Mouse (Mus musculus): ENCODE data around the gene Tor4a.
A peak's percentile ranks its signal among the peaks of the same experiment; 100 is the strongest.

Tor4a gene

DNA sequence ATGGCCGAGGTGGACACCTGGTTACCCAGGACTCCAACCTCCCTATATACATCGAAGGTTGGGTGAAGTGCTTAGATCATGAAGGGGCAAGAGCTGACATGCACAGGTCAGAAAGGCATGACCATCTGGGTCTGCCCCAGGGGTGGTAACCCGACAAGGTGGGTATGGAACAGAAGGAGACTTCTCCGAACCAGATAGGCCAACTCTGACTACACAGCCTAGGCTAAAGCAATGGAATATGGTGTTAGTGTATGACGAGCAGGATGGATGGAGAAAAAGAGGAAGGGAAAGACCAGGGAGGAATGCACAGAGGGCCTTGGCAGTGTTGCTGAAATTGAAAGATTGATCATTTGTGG, 10.1 kb downstream of the Tor4a start:
- no peak for DNase-seq (ENCODE audit: low spot score)

DNA sequence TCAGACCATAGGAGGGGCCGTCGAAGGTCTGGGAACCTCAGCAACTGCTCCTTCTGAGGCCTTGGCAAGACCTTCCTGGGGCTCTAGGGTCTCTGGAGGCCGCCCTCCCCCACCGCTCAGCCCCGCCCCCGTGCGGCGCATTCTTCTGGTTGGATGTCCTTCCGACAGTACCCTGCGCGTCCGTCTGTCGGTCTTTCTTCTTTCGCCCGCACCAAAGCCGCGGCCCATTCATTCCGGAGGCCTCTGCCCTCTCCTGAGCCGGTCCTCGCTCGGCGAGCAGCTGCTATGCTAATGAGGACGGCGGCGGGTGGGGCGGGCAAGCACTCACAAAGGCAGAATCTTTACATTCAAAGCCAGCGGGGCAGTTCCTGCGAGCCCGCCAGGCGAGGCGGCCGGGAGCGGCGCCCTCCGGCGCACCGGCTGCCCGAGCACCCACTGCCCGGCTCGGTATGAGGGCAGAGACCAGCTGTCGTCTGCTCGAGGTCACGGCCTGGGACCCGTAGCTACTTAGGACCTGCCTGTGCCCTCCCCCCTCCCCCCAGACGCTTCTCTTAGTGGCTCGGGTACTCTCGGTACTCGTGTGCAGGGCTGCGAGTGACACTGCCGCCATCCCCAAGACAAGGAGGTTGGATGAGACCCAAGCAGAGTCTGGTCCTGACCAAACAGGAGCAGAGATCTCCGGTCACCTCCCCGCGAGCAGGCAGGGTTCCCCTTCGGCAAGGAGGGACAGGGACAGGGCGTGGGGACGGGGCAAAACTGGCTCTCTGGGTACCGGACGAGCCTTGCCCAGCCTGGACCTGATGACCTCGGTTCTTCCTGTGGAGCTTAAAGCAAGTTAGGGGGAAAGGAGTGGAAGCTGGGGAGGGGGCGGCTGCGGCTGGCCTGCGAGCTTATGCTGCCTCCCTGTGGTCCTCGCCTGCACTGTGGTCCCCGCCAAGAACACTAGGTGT, 10.8 kb downstream of the Tor4a start:
- DNase-seq (ENCODE audit: low spot score), result no peak

DNA sequence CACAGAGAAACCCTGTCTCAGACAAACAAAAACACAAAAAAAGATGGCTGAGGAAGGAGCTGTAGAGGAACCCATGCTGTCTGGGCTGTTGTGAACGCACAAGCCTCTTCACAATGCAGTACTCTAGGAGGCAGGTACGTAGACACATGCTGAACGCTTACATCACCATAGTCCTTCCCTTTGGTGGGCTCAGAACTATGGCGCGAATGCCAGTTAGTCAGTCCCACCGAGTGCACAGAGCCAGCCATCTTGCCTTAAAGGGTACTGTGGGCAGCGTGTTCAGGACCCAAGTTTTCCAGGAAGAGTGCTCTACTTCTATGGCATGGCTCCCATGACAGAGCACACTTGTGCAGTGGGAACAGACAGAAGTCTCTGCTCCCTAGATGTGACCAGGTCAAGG, 12.2 kb downstream of the Tor4a start:
- no peak for DNase-seq (ENCODE audit: low spot score)

DNA sequence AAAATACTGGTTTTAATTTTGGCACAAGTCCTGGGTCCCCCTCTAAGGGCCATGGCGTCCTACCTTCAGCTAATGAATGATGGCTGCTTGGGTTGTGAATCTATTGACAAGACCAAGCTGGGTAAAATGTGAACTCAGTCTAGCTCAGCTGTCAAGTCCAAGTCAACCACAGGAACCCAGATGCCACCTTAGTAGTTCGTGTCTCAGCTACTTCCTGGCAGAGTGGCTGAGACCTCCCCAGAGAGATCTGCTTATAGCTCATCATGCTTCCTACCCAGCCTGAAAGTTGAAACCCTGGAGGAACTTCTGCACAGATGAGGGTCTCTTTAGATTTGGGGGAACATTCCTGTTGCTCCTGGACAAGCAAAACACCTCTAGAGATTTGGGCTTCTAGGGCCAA, 13.3 kb downstream of the Tor4a start:
- DNase-seq (ENCODE audit: low spot score), result no peak

DNA sequence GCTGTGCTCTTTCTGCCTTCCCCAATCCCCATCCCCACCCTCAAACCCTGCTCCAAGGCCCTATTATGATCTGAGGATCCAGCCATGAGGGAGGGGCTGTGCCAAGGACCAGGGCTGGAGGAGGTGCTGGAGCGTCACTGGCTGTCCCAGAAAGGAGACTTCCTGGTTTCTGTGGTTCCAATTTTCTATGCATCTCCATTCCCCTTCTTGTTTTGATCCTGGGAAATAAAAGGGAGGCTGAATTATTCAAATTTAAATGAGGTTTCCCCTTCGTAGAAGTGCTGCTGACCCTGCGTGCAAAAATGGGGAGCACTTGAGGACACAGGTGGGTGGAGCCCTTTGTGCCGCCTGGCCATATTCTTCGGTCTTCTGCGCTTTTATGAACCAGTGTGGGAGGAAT, 14.0 kb downstream of the Tor4a start:
- no peak for DNase-seq (ENCODE audit: low spot score)

DNA sequence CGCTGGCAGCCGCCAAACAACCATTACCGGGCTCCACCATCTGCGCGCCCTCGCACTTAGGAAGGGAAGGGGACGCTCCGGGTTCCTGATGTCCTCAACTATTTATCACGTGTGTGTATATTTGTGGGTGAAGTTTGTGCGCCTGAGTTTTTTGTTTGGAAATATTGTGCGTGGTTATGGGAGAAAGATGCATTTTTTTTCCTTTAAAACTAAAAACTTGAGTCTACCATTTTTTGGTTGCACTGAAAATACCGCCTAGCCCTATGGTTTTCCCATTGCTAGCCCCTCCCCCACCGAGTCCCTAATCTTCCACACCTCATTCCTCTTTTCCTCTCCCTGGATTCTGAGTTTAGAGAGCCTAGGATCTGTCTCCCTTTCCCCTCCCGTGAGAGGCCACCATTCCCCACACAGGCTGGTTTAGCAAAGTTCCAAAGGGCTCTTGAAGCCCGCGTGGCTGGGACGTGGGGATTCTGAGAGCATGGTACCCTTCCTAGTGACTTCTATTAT, 14.7 kb downstream of the Tor4a start:
- DNase-seq (ENCODE audit: low spot score), result no peak

DNA sequence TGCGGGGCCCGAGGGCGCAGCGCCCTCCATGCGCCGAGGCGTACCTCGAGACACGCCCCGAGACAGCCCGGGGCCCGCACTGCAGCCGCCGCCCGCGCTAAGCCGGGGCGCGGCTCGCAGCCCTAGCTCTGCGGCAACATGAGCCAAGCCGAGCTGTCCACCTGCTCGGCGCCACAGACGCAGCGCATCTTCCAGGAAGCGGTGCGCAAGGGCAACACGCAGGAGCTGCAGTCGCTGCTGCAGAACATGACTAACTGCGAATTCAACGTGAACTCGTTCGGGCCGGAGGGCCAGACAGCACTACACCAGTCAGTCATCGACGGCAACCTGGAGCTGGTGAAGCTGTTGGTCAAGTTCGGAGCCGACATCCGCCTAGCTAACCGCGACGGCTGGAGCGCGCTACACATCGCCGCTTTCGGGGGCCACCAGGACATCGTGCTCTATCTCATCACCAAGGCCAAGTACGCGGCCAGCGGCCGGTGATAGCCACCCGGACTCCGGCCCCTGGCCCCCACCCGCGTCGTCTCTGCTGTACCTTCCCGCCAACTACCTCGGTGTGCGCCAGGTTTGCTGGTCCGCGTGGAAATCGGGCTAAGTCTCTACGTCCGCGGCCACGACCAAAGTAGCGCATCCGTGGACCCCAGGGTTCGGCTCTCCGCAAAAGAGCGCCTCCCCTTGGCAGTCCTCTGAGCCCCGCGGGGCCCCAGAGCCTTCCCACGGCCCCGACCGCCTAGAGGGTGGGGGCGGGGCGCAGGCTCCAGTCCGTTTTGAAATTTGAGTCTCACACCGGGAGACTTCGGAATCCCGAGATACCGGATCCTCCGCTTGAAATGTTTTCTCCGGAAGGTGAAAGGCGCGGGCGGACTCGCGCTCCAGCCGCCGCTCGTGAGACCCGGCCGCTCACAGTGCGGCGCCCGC, 15.5 kb downstream of the Tor4a start:
- DNase-seq (ENCODE audit: low spot score), result no peak

DNA sequence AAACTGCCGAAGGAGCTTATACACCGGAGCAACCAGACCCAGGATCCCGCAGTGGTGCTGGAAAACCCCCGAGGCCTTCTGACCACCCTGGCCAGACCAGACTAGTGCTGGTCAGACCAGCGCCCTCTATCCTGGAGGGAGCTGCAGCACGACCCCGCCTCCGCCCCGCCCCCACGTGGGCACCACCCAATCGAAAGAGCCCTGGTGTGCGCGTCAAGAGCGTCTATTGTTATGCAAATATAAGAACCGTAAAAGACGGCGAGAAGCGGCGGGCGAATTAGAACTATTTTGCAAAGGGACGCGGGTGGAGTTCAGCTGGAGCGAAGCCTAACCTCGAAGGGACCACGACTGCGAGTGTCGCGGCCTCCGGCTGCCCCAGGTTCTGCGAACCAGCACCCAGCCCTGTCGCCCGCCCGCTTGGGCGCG, 16.2 kb downstream of the Tor4a start, which contains the start of gene Nrarp:
Gene Nrarp (plus strand): TSS at position 281 of the 426 bp plus-strand sequence.
- peak; percentile 96 for DNase-seq (ENCODE audit: low spot score)

DNA sequence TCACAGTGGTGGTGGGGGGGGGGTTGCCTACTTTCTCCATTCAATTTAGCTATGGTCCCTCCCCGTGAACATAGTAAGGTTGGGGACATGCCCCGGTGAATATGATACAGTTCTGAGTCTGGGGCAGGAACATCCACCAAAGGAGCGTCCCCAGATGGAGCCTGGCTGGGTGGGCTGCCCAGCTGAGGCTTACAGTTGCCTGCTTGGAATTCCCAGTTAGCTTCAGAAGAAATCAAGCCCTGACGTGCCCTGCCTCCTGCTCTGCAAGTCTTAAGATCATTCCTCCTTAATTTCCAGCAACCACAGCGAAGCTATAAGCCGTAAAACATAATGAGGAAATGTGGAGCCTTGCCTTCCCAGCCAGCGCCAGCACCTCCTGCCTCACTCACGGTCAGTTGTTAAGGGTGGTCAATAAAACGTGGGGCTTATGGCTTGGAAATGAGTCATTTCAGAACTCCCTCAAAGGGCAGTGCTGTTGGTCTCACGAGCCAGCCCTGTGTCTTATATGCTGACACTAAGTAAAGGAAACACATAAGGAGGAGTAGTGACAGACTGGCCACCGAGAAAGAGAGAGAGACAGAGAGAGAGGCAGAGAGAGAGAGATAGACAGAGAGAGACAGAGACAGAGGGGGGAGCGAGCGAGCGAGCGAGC, 17.0 kb downstream of the Tor4a start:
- no peak for DNase-seq (ENCODE audit: low spot score)

DNA sequence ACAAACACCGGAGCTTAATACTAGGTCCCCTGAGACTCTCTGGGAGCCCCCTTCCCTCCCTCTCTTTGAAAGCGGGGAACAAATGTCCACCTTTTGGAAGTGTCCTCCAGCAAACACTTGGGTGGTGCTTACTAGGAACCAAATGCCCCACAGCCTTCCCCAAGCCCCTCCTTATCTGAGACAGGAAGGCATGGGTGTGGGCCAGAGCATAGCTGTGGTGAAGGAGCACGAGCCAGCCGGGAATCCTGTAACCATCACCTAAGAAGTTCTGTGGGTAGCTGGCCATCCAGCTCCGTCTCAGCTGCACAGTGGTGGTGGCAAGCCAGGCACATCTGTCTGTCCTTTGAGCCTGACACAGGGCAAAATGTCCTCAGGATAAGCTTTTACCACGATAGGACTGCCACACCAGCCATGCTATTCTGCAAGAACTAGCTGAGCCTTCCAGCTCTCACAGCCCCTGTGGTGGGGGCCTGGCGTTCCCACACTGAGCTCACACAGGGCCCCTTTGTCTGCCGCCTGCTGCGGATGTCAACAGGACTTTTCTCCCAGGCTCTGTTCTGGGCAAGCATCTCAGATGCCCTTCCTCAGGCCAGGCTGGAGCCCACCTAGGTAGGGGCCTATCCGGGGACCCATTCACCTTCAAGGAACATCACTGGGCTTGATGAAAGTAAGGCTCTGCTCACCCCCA, 18.3 kb downstream of the Tor4a start:
- DNase-seq (ENCODE audit: low spot score), result no peak

DNA sequence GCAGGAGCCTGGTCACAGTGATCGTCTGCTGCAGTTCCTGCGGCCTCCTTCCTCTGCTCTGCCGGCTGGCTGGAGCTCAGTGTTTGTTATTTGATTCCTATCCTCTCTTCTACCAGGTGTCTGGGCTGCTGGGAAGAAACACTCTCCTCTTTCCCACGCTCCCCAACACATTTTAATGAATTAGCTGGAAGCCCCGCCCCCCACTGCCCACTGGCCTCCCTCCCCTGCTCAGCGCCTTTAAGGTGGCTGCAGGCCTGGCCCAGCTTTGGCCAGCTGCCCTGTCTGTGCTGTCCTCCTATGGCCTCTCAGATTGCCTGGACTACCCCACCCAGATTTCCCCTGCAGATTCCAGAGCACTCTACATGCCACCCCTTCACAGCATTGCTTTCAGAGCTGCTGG, 19.0 kb downstream of the Tor4a start:
- DNase-seq (ENCODE audit: low spot score), result no peak

DNA sequence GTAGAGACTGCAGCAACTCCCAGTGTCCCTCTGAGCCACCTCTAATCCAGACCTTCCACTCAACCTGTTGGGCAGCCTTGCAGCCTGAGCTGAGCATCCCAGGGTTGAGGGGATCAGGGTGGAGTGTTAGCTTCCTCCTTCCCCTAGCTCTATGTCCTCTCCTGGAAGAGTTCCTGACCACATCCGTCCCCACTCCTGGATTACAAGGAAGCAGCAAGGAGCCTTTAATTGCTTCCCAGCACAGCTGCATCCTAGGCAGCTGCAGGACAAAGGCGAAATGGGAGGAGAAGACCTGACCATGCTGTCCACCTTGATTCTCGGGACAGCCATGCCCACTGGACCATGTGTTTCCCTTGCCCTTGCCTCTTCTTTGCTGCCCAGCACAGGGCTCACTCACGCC, 19.6 kb downstream of the Tor4a start:
- DNase-seq (ENCODE audit: low spot score), result no peak

DNA sequence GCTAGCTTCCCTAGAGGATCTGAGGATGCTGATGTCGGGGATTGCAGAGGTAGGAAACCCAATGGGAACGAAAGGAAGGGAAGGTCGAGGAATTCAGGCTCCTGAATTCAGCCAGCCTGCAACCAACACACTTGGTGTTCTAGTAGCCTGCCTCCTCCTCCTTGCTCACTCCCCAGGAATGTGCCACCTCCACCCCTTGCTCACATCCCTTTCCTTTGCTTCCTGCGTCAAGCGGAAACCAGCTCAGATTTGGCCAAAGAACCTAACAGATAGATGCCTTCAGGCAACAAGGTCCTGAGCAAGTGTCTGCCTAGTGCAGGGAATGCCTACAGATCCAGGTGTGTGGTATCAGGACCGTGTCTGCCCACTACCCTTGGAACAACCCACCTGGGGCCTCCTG, 20.1 kb downstream of the Tor4a start:
- DNase-seq (ENCODE audit: low spot score), result no peak

DNA sequence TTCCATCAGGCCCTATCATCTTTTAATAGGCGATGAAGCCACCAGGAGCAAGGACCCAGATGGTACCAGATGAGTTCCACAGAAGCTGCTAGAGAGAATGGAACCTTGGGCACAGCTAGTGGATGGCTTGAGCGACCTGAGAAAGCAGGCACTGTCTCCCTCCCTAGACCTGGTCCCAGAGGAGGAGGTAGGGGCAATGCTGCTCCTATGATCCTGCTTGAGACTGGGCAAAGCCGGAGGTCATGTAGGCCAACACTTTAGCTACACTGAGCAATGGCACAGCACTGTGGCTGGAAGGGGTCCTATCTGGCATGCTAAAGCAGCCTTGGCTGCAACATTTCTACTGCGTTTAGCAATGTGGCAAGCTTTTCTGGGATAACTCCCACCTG, 21.0 kb downstream of the Tor4a start:
- DNase-seq (ENCODE audit: low spot score), result no peak

DNA sequence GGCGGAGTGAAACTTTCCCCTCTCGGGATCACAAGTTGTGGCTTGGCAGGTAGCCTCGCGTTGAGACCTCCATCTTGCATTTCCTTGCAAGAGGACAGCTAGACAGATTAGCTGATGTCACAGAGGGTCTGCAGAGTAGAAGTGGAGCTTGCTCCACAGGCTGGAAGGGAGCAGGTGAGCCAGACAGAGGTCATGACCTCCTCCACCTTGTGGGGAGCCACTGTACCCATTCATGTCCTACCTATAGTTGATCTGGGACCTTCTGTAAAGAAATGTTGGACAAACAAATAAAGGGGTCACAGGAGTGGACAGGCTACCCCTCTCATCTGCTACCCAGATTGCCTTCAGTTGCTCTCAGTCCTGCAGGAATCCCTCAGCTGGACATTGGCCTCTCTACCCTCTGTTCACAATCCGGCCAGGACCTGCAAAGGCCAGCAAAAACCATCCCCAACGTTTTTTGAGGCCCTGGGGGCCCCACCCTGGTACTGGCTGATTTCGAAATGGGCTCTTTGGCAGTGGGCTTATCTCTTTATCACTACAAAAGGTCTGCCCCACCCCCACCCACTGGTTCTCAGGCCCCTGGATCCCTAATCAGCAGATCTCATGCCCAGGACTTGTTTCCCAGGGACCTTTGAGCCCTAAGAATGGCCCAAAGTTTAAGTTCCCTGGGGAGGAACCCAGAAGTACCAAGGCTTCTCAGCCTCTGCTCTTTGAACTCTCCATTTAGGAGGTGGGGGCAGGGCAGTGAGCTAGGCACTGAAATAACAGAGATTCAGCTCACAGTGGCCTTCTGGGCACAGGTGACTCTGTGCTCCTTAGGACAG, 21.6 kb downstream of the Tor4a start:
- no peak for DNase-seq (ENCODE audit: low spot score)

DNA sequence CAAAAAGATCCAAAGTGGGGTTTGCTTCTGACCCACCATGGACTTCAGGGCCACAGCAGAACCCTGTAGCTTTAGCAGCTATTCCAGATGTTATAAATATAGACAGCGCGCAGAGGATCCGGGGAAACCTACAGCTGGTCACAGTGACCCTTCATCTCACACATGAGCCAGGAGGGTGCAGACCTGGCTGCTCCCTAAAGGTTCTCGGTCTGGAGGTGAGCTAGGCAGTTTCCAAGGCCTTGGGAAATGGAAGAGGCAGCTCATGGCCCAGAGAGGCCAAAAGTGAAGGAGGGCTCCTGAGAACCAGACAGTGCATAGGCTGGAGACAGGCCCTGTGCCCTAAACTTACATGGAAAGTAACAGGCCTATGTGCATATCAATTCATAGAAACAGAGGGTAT, 22.9 kb downstream of the Tor4a start:
- no peak for DNase-seq (ENCODE audit: low spot score)

DNA sequence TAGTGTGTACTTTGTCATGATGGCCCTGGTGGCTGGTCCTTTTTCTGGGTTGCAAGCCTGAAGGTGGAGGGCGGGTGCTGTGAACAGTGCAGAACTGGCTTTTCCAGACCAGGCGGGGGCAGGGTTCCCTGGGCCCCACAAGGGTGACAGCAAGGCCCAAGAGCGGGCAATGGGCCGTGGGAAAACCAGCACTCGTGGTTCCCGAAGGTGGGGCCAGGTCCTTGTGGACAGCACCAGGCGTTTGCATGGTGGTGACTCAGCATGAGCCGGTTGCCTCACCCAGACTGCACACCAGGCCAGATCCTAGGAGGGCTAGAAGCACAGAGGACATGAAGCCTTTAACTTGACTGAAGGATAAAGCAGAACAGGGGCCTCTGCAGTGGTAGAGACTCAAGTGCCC, 24.1 kb downstream of the Tor4a start:
- no peak for DNase-seq (ENCODE audit: low spot score)

DNA sequence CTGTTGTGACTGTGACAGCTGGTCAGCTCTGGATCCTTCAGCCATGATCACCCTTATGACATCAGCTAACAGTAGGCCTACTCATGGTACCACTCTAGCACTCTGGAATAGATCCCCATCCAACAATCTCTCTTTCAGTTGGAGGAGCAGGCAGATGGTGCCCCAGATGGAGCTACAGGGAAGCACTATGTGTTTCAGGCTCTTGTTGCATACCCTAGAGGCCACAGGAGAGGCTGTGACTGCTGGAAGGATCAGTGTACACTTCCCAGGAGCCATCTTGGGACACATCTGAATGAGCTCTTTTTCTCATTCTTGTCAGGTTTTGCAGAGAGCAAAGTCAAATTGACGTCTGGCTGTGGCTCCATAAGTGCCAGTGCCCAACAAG, 24.9 kb downstream of the Tor4a start:
- DNase-seq (ENCODE audit: low spot score), result no peak

DNA sequence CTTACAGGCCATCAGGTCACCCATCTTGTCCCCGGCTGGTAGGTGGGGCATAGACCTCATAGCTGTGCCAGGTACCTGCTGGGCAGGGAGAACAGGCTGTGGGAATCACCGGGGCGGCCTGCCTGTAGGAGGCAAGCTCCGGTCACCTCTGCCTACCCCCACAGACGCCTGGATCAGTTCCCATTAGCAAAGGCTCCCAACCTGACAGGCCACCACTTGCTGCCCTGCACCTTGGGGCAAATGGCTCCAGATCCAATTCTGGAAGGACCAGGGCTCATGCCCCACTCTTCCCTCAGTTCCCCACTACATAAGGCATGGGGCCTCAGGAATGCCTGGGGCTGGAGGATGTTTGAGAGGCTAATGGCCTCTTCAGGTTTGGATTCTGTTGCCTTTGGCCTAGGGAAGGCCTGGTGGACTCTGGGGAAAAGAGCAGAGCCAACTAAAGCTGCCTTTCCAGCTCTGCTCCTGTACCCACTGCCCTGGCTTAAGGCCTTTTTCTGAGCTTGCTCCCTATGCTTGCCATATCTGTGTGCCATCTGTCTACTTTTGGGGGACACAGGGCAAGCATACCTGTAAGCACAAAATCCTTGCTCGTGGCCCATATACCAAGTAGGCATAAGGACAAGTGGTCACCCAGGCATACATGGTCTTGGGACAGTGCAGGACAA, 25.5 kb downstream of the Tor4a start:
- no peak for DNase-seq (ENCODE audit: low spot score)

Measured in lung, postnatal 25 days (tissue).